Mouse (Mus musculus) liver, postnatal 0 days (tissue): ENCODE data around the gene Hnrnpul1. TPM values are rescaled to one million over a fixed set of nuclear protein-coding genes. Genes with fewer than 3 reads are reported as not detected.
A peak's percentile ranks its signal among the peaks of the same experiment; 100 is the strongest.

Source experiments
- ATAC-seq: fragments of 200-750 bp; cut with Nextera tagmentation; 2 replicates; pipeline ENCODE4 v1.8.0; 2017; ENCODE audit warnings: mild to moderate bottlenecking, moderate library complexity
- DNase-seq: peaks from one replicate; pipeline ENCODE4 v3.0.0-alpha.2; 2016
- H3K27ac ChIP-seq: fragments of 300-500 bp; sonication (generic); 2 replicates; pipeline ENCODE4 v1.5.1; 2014; ENCODE audit warnings: antibody characterized with exemption, moderate library complexity, mild to moderate bottlenecking, low read depth
- H3K27me3 ChIP-seq: fragments of 300-500 bp; sonication (generic); 2 replicates; pipeline ENCODE4 v1.6.1; 2014; ENCODE audit warnings: low read length, control low read depth, mixed read lengths; ENCODE audit not compliant: insufficient read depth
- H3K36me3 ChIP-seq: fragments of 300-500 bp; sonication (generic); replicated peaks from 2 replicates; pipeline ENCODE4 v1.6.1; 2014; ENCODE audit warnings: mild to moderate bottlenecking, control low read depth, low read length, moderate library complexity, mixed read lengths; ENCODE audit not compliant: insufficient read depth
- H3K4me1 ChIP-seq: fragments of 300-500 bp; sonication (generic); 2 replicates; pipeline ENCODE4 v1.6.1; 2014; ENCODE audit warnings: antibody characterized with exemption, mild to moderate bottlenecking, control low read depth; ENCODE audit not compliant: insufficient read depth
- H3K4me2 ChIP-seq: fragments of 300-500 bp; sonication (generic); 2 replicates; pipeline ENCODE4 v1.6.1; 2014; ENCODE audit warnings: low read depth, mild to moderate bottlenecking, low read length, moderate library complexity, mixed read lengths
- H3K4me3 ChIP-seq: fragments of 300-500 bp; sonication (generic); 2 replicates; pipeline ENCODE4 v1.5.1; 2014; ENCODE audit warnings: low read depth, low read length
- H3K9ac ChIP-seq: fragments of 300-500 bp; sonication (generic); replicated peaks from 2 replicates; pipeline ENCODE4 v1.6.1; 2014; ENCODE audit warnings: mild to moderate bottlenecking, moderate library complexity
- H3K9me3 ChIP-seq: fragments of 300-500 bp; sonication (generic); 2 replicates; pipeline ENCODE4 v1.6.1; 2016; ENCODE audit warnings: mild to moderate bottlenecking, control low read depth, low read length, mixed read lengths
- CTCF ChIP-seq: sonication (generic); IDR thresholded peaks from 2 replicates; pipeline ENCODE4 v1.5.1; 2016; ENCODE audit warnings: antibody characterized with exemption, low read depth
- EP300 ChIP-seq: IDR thresholded peaks from 2 replicates; pipeline ENCODE4 v1.6.1; 2016; ENCODE audit warnings: antibody characterized with exemption, low read depth, mild to moderate bottlenecking
- WGBS: fragments of 180-500 bp; shearing (Covaris S2); extraction: QIAGEN DNeasy Blood & Tissue Kit; methylation state at CpG from one replicate; pipeline ENCODE4 v1.1.7; 2014; ENCODE audit not compliant: insufficient replicate concordance; 5-methylcytosine and 5-hydroxymethylcytosine counted together
- polyA plus RNA-seq: library from polyadenylated mRNA; unstranded; fragments of >200 nt; fragmentation: Nextera tagmentation; extraction: Ambion mirVana; gene quantifications from 2 replicates; pipeline ENCODE4 v1.2.1, GENCODE M21; 2015

Hnrnpul1 gene
- polyA plus RNA-seq, 1 experiment from 2014 or later, result 22.6 TPM

GRCm38 (mm10) chr7:25705801-25706251 lies 48.7 kb downstream of the Hnrnpul1 start:
- 54% methylated on average over 6 of the region's 6 CpGs for WGBS
- Histone ChIP-seq H3K4me2 (0 out of 2 replicates have a peak overlapping the region, but pooled peaks have one; percentile 26), H3K4me1 (peaks cover 53% of the 10 kb centered on the region), H3K4me3 (no peak overlapping the region), H3K36me3 (peaks cover 23% of the 10 kb centered on the region), H3K9me3 (0 out of 2 replicates have a peak, but pooled peaks cover 7% of the 10 kb centered on the region), H3K27me3 (no peaks in the 10 kb centered on the region), H3K27ac (peak overlapping the region; percentile 85), H3K9ac (no peak overlapping the region)
- TF ChIP-seq CTCF (no peak), EP300 (peak; percentile 47; the same call in 1 of the 2 replicates)
- no peak for DNase-seq
- ATAC-seq, result peak; percentile 8; the same call in 1 of the 2 replicates

- WGBS, result 49% methylated on average over 33 of the region's 37 CpGs
- H3K4me3 ChIP-seq, result no peak overlapping the region
- DNase-seq, result peak; percentile 68
- H3K27ac ChIP-seq, result no peak overlapping the region
- H3K9me3 ChIP-seq, result 0 out of 2 replicates have a peak, but pooled peaks cover 7% of the 10 kb centered on the region
- ATAC-seq, result no peak
- H3K4me2 ChIP-seq, result peak overlapping the region; percentile 58
- no peaks in the 10 kb centered on the region for H3K27me3 ChIP-seq
- no peak overlapping the region for H3K9ac ChIP-seq
- TF ChIP-seq EP300 (no peak), CTCF (no peak)
- H3K4me1 ChIP-seq, result peaks cover 43% of the 10 kb centered on the region
- H3K36me3 ChIP-seq, result peaks cover 25% of the 10 kb centered on the region
These were observed 49.7 kb downstream of the Hnrnpul1 start for GRCm38 (mm10) chr7:25704716-25705364.

GRCm38 (mm10) chr7:25703793-25704494 lies 50.6 kb downstream of the Hnrnpul1 start:
- WGBS, result 60% methylated on average over 10 of the region's 10 CpGs
- Histone ChIP-seq H3K27me3 (no peaks in the 10 kb centered on the region), H3K36me3 (peaks cover 32% of the 10 kb centered on the region), H3K9ac (no peak overlapping the region), H3K4me1 (peaks cover 39% of the 10 kb centered on the region), H3K27ac (peak overlapping the region; percentile 44; the same call in 1 of the 2 replicates), H3K4me3 (no peak overlapping the region), H3K4me2 (peak overlapping the region; percentile 58), H3K9me3 (0 out of 2 replicates have a peak, but pooled peaks cover 7% of the 10 kb centered on the region)
- no peak for TF ChIP-seq CTCF
- TF ChIP-seq EP300, result no peak
- ATAC-seq (peak; percentile 55), DNase-seq (no peak)

GRCm38 (mm10) chr7:25702350-25702749 lies 52.2 kb downstream of the Hnrnpul1 start:
- Histone ChIP-seq H3K4me1 (peaks cover 34% of the 10 kb centered on the region), H3K36me3 (peaks cover 44% of the 10 kb centered on the region), H3K9ac (no peak overlapping the region), H3K4me2 (no peak overlapping the region), H3K27ac (no peak overlapping the region), H3K27me3 (no peaks in the 10 kb centered on the region), H3K4me3 (no peak overlapping the region), H3K9me3 (0 out of 2 replicates have a peak, but pooled peaks cover 7% of the 10 kb centered on the region)
- ATAC-seq, result no peak
- 90% methylated on average over 2 of the region's 2 CpGs for WGBS
- no peak for DNase-seq
- TF ChIP-seq CTCF, result peak; percentile 53
- no peak for TF ChIP-seq EP300

GRCm38 (mm10) chr7:25700732-25701131 lies 53.8 kb downstream of the Hnrnpul1 start:
- TF ChIP-seq CTCF (peak; percentile 50), EP300 (no peak)
- no peak overlapping the region for H3K9ac ChIP-seq
- H3K9me3 ChIP-seq, result 0 out of 2 replicates have a peak, but pooled peaks cover 7% of the 10 kb centered on the region
- no peaks in the 10 kb centered on the region for H3K27me3 ChIP-seq
- no peak overlapping the region for H3K4me3 ChIP-seq
- H3K27ac ChIP-seq, result no peak overlapping the region
- H3K36me3 ChIP-seq, result peaks cover 56% of the 10 kb centered on the region
- 84% methylated on average over 12 of the region's 12 CpGs for WGBS
- peaks cover 18% of the 10 kb centered on the region for H3K4me1 ChIP-seq
- no peak overlapping the region for H3K4me2 ChIP-seq
- DNase-seq (no peak), ATAC-seq (no peak)

GRCm38 (mm10) chr7:25699851-25700250 lies 54.7 kb downstream of the Hnrnpul1 start:
- TF ChIP-seq CTCF (no peak), EP300 (no peak)
- H3K4me2 ChIP-seq, result no peak overlapping the region
- H3K4me1 ChIP-seq, result peaks cover 10% of the 10 kb centered on the region
- no peak overlapping the region for H3K27ac ChIP-seq
- peaks cover 60% of the 10 kb centered on the region for H3K36me3 ChIP-seq
- 68% methylated on average over 13 of the region's 13 CpGs for WGBS
- ATAC-seq (no peak), DNase-seq (no peak)
- 0 out of 2 replicates have a peak, but pooled peaks cover 7% of the 10 kb centered on the region for H3K9me3 ChIP-seq
- no peaks in the 10 kb centered on the region for H3K27me3 ChIP-seq
- H3K4me3 ChIP-seq, result no peak overlapping the region
- no peak overlapping the region for H3K9ac ChIP-seq
